Mouse (Mus musculus) layer of hippocampus, adult 9-10 months (tissue): Measurements from ENCODE around the gene Parp4.
A peak's percentile ranks its signal among the peaks of the same experiment; 100 is the strongest.

Experiments used
- DNase-seq: peaks from one replicate; pipeline ENCODE4 v3.0.0; 2022; ENCODE audit warnings: low spot score

The Parp4 gene

DNA sequence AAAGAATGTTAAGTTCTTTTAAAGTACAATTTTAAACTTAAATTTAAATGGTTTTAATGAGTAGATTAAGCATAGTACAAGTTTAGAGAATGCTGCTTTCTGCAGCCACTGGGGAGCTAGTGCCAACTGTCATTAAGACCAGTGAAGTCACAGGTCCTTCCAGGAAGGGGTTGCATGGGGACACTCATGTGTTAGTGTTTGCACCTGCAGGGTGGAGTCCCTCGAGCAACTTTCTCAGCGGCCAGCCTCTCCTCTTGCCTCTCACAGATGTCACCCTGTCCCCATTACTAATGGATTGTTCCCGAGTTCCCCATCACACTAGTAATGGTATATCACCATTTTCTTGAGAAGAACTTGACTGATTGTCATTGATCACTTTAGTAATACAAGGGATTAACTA, 37.8 kb downstream of the Parp4 start:
- DNase-seq, result no peak

DNA sequence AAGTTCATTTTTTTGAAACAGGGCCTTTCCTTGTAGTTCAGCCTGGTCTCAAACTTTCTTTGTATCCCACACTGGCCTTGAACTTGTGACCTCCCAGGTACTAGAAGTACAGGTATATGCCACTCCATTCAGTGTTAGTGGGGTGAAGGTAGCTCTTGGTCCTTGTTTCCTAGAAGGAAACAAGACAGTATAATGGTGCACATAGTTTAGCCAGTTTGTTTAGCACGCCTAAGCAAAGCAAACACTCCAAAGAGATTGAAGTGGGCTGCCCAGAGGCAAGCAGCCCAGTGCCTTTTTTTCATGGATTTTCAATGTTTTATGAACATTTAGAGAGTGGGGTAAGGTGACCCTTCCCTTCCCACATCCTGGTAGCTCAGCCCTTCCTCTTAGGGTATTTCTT, 42.1 kb downstream of the Parp4 start:
- DNase-seq, result no peak

DNA sequence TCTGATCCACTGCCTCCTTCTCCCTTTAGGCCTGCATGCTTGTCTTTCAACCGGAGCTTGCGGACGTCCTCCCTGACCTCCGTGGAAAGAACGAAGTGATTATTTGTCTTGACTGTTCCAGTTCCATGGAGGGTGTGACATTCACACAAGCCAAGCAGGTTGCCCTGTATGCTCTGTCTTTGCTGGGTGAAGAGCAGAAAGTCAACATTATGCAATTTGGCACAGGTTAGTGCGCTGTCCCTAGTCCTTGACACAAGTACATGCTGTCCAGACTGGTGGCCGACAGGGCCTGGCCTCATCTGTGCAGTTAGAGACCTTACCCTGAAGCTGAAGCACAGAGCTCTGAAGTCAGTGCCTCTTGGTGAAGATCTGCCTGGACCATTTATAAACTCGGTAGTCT, 45.0 kb downstream of the Parp4 start:
- no peak for DNase-seq

DNA sequence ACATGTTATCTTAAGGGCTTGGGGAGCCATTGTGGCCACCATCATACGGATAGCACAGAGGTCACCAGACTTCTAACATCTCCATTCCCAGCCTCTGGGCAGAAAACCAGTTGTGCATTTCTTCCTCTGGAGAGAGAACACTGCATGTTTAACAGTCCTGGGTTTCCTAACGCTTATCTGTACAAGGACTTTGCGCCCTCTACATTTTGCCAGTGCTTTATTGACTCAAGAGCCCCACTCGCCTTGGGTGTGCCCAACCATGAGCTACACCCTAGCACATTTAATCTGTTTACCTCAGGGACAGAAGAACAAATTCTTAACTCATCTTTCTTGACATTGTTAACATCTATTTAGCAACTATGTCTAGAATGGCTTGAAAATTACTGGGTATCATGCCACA, 50.8 kb downstream of the Parp4 start:
- no peak for DNase-seq

DNA sequence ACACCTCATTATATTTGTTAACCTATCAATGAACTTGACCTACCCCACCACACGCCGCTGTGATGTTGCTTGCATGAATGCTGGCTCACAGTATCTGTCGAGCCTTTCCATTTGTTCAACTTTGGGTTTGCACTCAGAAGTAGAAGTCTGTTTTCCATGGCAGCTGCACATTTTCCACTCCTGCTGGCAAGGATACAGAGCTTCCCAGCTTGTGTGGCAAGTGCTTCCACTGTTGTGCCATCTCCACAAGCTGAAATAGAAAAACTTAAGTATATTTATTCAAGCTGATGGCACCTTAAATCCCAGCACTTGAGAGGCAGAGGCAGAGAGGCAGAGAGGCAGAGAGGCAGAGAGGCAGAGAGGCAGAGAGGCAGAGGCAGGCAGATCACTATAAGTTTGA, 52.9 kb downstream of the Parp4 start:
- DNase-seq, result peak; percentile 13

DNA sequence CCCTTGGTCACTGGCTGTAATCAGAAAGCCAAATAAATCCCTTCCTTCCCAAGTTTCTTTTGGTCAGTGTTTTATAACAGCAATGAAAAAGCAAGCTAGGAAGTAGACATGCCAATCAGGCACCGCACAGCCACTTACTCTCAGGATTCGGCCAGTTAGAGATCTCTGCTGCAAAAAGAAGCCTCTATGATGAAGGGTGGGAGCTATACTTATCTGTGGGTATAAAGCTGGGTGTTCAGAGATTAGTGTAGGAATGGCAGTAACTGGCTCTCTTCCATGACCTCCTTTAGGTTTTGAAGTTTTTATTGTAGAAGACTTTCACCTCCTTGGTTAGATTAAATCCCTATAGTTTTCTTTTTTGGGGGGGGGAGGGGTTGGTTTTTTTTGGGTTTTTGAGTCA, 55.7 kb downstream of the Parp4 start:
- no peak for DNase-seq

DNA sequence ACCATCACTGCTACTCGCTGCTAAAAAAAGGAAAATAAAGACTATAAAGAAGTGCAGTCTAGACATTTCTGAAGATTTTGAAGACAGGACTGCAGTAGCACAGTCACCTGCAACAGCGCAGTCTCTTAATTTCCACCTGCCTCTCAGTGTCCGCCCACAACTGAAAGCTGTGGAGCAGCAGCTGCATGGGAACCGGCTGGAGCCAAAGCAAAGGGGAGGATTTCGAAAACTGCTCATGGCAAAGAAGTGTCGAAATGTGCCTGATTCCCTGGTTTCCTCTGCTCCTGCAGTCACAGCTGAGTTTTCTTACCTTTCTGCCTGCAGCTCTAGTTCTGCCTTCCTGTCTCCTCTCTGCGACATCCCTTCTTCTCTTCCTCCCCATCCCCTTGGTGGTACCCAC, 71.8 kb downstream of the Parp4 start:
- no peak for DNase-seq

DNA sequence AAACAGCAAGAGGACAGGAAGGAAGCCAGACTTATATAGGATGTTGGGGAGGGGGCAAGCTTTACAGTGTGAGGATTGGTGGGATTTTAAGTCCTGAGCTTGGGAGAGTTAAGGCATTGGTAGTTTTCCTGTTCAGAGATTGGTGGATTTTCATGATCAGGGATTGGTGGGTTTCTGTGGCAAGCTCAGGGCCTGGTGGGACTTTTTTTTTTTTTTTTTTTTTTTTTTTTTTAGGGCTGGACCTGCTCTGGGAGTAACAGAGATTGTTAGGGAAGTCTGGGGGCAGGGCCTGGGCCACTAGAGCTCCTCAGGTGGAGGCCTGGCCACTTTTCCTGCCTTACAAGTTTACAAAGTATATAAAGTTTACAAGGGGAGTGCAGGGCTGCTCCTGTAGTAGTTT, 74.0 kb downstream of the Parp4 start:
- DNase-seq, result no peak

DNA sequence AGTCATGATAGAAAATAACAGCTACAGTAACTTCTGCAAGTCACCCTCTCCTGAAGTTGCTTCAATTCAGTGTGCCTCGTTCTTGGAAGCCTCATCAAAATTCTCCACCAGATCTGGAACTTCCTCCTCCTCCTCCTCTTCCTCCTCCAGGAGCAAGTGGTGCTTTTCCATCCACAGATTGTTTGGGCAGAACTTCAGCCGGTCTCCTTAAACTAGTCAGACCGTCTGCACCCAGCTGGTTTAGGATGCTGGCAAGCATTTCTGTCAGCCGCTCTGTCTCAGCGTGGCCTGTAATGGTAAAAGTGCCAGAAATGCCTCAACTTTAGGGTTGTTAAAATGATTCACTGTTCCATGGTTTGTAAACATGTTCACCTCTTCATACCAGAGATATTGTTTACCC, 90.2 kb downstream of the Parp4 start:
- DNase-seq, result no peak

DNA sequence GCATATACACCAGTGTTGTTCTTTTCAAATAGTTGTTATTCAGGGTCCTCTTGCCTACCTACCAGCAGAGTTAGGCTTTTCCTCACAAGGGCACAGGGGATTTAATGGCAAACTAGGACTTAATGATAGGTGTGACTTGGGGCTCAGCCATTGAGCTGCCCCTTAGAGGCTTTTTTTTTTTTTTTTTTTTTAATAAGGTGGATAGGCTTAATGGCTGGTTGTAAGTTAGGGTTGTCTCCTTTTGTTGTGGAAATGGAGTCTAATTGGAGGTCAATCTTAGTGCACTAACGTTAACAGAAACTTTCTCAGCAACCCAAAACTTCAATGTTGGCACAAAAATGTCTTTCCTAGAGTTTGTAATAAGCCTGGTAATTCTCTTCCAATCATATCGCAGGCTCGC, 91.5 kb downstream of the Parp4 start:
- no peak for DNase-seq

DNA sequence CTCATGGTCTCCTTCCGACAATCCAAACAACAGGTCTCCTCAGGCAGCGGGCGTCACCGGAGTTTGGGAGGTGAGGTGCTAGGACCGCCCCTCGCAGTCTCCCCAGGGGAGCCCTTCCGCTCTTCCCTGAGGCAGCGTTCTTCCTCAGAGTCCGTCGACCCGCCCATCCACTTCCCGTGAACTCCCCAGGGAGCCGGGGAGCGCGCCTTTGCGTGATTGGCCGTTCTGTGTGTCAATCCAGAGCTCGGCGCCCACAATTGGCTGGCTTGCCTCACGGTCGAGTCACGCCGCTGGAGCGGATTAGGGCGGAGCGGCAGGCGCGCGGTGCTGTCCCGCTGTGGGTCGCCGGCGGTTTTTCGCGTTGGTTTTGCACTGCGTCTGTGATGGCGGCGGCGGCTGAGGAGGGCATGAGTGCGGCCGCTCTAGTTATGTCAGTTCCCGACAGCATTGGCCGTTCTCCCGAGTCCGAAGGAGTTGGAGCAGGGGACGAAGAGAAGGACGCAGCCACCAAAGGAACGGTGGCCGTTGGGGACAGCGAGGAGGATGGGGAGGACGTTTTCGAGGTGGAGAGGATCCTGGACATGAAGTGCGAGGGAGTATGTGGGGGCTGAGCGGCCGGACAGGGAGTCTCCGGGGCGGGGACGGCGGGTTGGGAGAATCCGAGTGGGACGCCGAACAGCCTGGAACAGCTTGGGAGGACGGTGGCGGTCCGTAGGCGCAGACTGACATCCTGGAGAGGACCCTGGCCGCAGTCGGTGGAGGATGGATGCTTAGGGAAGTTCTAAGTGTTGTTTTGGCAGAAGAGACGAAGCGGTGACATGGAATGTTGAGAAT, 92.8 kb downstream of the Parp4 start, which contains the start of gene Mphosph8:
TSS of gene Mphosph8 (plus strand) at position 280 of the 834 bp plus-strand sequence.
- peak; percentile 97 for DNase-seq

DNA sequence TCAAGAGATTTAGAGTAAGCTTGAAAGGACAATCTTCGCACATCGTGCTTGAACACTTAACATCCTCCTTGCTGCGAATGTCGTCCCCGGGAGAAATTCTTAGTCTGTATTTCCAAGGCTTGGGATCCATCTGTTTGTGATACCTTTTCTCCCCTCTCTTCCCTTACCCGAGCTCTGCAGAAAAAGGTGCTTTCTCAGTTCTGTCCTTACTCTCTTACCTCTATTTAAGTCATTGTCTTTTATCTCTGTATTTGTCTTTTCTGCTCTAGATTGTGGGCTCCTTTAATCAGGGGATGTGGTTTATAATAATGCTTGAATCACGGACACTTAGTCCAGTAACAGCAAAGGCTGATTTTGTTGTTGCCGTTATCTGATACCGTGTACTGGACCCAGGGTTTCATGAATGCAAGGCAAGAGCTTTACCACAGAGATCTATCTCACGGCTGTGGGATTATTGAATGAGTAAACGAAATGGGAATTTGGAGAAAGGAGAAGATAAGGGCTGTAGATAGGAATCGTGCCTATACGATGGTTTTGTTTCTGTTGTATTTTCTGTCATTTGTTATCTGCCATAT, 93.7 kb downstream of the Parp4 start:
- DNase-seq, result no peak

DNA sequence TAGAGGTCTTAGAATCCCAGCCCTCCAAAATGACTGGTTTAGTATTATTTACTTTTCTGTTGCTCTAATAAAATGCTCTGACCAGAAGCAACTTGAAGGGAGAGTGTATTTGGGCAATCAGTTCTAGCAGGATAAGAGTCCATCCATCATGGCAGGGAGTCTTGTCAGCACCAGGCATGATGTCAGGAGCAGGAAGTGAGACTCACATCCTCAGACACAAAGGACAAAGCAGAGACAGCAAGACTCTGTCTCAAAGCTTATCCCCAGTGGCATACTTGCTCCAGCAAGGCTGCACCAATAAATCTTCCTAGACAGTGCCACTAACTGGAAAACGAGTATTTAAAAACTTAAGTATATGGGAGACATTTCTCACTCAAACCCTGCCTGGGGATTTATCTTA, 110.0 kb downstream of the Parp4 start:
- no peak for DNase-seq

DNA sequence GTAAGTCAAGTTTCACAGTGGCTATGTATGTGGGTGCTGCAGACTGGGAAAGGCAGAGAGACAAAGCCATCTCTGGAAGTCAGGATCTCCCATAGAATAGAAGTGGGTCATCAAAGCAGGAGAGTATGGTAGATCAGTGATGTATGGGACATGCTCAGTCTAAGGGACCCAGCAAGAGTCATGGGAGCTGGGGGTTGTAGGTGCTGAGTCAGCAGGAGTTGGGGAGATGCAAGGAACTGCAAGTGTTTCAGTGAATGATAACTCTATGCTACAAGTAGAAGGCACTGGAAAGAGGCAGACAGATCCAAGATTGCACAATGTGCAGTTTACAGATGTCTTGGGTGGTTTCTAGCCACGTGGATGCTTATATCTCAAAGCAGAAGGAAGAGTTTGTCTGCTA, 113.7 kb downstream of the Parp4 start:
- no peak for DNase-seq

DNA sequence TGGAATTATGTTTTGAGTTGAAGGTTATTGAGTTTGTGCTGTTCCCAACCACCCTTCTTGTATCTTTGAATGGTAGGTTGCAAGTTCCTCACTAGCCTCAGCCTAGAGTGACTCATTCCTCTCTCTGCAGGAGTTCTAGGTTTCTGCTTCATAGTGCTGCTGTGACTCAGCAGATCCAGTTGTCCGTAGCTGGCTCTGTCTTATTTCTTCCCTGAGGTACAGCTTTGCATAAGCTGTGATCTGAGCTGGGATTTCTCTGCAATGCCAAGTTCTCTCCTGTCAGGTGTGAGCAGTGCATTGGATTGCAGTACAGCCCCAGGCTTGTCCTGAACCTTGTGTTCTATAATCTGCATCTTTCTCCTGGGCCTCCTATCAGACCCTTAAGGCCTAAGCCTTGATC, 114.3 kb downstream of the Parp4 start:
- no peak for DNase-seq

DNA sequence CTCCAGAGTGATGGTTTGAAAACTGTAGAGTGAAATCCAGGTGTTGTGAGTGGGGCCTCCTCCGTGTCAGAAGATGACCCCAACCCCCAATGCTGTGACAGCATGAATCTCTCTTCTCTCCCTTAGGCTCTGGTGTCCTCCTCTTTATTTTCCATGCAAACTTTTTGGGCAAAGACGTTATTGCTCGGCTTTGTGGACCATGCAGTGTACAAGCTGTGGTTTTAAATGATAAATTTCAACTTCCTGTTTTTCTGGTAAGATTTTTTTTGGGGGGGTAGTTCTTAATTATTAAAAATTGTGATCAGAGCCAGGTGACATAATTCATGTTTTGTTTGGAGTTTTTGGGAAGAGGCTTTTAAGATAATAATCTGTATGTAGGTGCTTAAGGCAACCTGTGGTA, 120.1 kb downstream of the Parp4 start:
- no peak for DNase-seq

DNA sequence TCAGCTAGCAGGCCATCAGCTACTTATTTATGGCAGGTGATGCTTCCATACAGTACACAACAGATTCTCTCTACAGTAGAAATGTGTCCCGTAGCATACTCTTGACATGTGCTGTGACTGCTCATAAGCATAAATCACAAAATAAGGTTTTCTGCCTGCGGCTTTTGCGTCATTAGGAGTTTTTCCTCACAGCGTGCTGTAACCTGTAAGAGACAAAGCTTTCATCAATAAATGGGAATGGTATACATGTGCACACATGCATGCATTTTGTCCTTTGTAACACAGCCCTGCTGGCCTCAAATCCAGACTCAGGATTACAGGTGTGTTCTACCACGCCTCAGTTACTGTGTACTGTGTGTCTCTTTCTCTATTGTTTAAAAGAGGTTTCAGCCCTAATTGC, 122.4 kb downstream of the Parp4 start:
- no peak for DNase-seq

DNA sequence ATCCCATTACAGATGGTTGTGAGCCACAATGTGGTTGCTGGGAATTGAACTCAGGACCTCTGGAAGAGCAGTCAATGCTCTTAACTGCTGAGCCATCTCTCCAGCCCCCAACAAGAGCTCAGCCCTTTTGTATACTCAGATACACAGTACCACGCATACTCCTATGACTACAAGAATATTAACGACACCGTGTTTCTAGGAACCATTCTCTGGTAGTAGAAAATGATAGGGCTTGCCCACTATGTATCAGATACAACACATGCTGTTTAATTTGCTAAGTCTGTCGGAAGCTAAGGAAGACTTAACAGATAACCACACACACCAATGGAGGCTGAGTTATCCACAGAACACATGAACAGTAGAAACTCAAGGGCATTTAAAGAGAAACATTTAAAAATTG, 127.2 kb downstream of the Parp4 start:
- no peak for DNase-seq

DNA sequence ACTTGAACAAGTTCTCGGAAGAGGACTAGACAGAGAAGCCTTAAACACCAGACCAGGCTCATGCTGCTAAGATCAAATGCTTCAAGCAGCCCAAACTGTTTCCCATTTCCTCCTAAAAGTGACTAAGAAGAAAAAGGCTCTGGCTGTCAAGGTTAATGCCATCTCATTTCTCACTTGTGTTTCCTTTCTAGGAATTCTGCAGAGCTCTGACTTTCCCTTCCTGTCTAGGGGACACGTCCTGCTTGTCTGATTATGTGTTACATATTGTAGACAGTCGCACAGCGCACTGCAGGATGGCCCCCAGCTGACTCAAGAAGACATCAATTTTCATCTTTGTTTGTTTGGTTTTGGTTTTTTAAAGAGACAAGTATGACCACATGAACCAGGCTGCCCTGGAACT, 130.3 kb downstream of the Parp4 start:
- no peak for DNase-seq
